Comparison of ENCODE assay signal across 9 mouse cellular contexts in genomic region chr11:59811211-59811610, GRCm38 (mm10). TPM values are rescaled to one million over a fixed set of nuclear protein-coding genes. Genes with fewer than 3 reads are reported as not detected.
DNase-seq lines count a peak whose midpoint lies in the region; ATAC-seq and TF ChIP-seq lines count a peak whose summit lies in the region.
"Had no signal": no experiment of that assay in that cellular context is flagged by ENCODE, and none has a peak within 500 bp of the region (broad histone marks: within the 10 kb centered on the region; RNA-seq: fewer than 3 reads in every experiment).

No protein-coding gene starts in this region.

- WGBS in heart, embryonic 13.5 days, result 54% methylated on average over 4 of the region's 4 CpGs
- WGBS in heart, embryonic 11.5 days (ENCODE audit: insufficient replicate concordance), result 60% methylated on average over 4 of the region's 4 CpGs
- WGBS in liver, embryonic 12.5 days (ENCODE audit: insufficient replicate concordance), result 61% methylated on average over 4 of the region's 4 CpGs

- peak overlapping the region; percentile 48 for H3ac ChIP-seq in C2C12 (ENCODE audit: control insufficient read depth, insufficient read length, low read depth)

- H3K79me2 ChIP-seq in C2C12 (ENCODE audit: control insufficient read depth, insufficient read depth), result peaks cover 26% of the 10 kb centered on the region

- peak overlapping the region; percentile 21 for H3K9ac ChIP-seq in heart, embryonic 13.5 days
- no peak overlapping the region for H3K9ac ChIP-seq in heart, embryonic 11.5 days (ENCODE audit: low read depth, low read length)
- peak overlapping the region; percentile 86; the same call in 1 of the 2 replicates for H3K9ac ChIP-seq in liver, embryonic 12.5 days

- peak; percentile 10 for DNase-seq in c-Kit-positive CD71-positive TER-119-positive erythroid progenitor cells, embryonic 14.5 days (ENCODE audit: low spot score)
- no peak for DNase-seq in thymus, postnatal 0 days (ENCODE audit: low spot score)
- no peak for DNase-seq in cerebellum, adult 8-10 months

- H3K4me1 ChIP-seq in heart, embryonic 13.5 days, result peaks cover 28% of the 10 kb centered on the region
- peaks cover 14% of the 10 kb centered on the region for H3K4me1 ChIP-seq in heart, embryonic 11.5 days (ENCODE audit: control insufficient read depth, insufficient read depth, low read length)
- H3K4me1 ChIP-seq in liver, embryonic 12.5 days, result peaks cover 35% of the 10 kb centered on the region

- H3K9me3 ChIP-seq in heart, embryonic 13.5 days, result no peaks in the 10 kb centered on the region
- no peaks in the 10 kb centered on the region for H3K9me3 ChIP-seq in heart, embryonic 11.5 days (replicated peaks; ENCODE audit: control insufficient read depth, low read length)
- H3K9me3 ChIP-seq in liver, embryonic 12.5 days (replicated peaks), result no peaks in the 10 kb centered on the region

- peak overlapping the region; percentile 61; the same call in 1 of the 2 replicates for H3K4me3 ChIP-seq in heart, embryonic 13.5 days
- H3K4me3 ChIP-seq in heart, embryonic 11.5 days (ENCODE audit: low read depth, low read length), result no peak overlapping the region
- H3K4me3 ChIP-seq in C2C12 (ENCODE audit: insufficient read depth, poor library complexity, severe bottlenecking), result no peak overlapping the region
- peak overlapping the region; percentile 87 for H3K4me3 ChIP-seq in liver, embryonic 12.5 days

- H3K27ac ChIP-seq in heart, embryonic 13.5 days (replicated peaks), result 0 out of 2 replicates have a peak overlapping the region, but pooled peaks have one; percentile 96
- no peak overlapping the region for H3K27ac ChIP-seq in heart, embryonic 11.5 days (ENCODE audit: low read depth, low read length)
- peak overlapping the region; percentile 94 for H3K27ac ChIP-seq in liver, embryonic 12.5 days

- peaks cover 27% of the 10 kb centered on the region for H3K36me3 ChIP-seq in heart, embryonic 13.5 days
- H3K36me3 ChIP-seq in heart, embryonic 11.5 days (ENCODE audit: control insufficient read depth, insufficient read depth, low read length), result peaks cover 9% of the 10 kb centered on the region; the same call in 1 of the 2 replicates
- H3K36me3 ChIP-seq in C2C12 (ENCODE audit: control insufficient read depth, insufficient read depth), result peaks cover 11% of the 10 kb centered on the region
- H3K36me3 ChIP-seq in liver, embryonic 12.5 days, result peaks cover 26% of the 10 kb centered on the region

- peak overlapping the region; percentile 79 for H3K4me2 ChIP-seq in heart, embryonic 13.5 days
- no peak overlapping the region; the same call in 1 of the 2 replicates for H3K4me2 ChIP-seq in heart, embryonic 11.5 days
- peak overlapping the region; percentile 95 for H3K4me2 ChIP-seq in liver, embryonic 12.5 days

- H3K27me3 ChIP-seq in heart, embryonic 13.5 days (replicated peaks), result no peaks in the 10 kb centered on the region
- H3K27me3 ChIP-seq in heart, embryonic 11.5 days (ENCODE audit: control insufficient read depth, insufficient read depth, low read length), result no peaks in the 10 kb centered on the region
- H3K27me3 ChIP-seq in C2C12 (ENCODE audit: control insufficient read depth, insufficient read depth, insufficient read length), result no peaks in the 10 kb centered on the region
- no peaks in the 10 kb centered on the region for H3K27me3 ChIP-seq in liver, embryonic 12.5 days (replicated peaks)

- ATAC-seq in heart, embryonic 13.5 days (ENCODE audit: extremely low read depth, insufficient number of reproducible peaks, low FRiP score, low TSS enrichment), result no peak
- no peak for ATAC-seq in heart, embryonic 11.5 days (replicated peaks; ENCODE audit: insufficient number of reproducible peaks, low FRiP score, low TSS enrichment)
- no peak for ATAC-seq in liver, embryonic 12.5 days
- no peak for ATAC-seq in erythroid progenitor cell, adult 5-6 weeks (replicated peaks; ENCODE audit: low FRiP score, poor library complexity, severe bottlenecking)
- ATAC-seq: forebrain, embryonic 16.5 days had no signal

- H3K79me3 ChIP-seq in C2C12 (ENCODE audit: low read depth), result peaks cover 2% of the 10 kb centered on the region

- no peak for TF ChIP-seq CTCF in C2C12 (IDR thresholded peaks at IDR 0.05; ENCODE audit: control insufficient read depth, insufficient read depth, insufficient read length)

TF ChIP-seq in C2C12, 6 proteins besides CTCF, POLR2A, EP300 and RAD21:
- TF ChIP-seq FOSL1 (IDR thresholded peaks at IDR 0.05; ENCODE audit: insufficient read depth, low read length, poor library complexity, severe bottlenecking) (no peak), MYOG (IDR thresholded peaks at IDR 0.05; ENCODE audit: control insufficient read depth, extremely low read depth, insufficient read length) (no peak), CEBPB (IDR thresholded peaks at IDR 0.05; ENCODE audit: low read depth) (no peak), USF1 (IDR thresholded peaks at IDR 0.05; ENCODE audit: low read depth) (no peak), MYOD1 (IDR thresholded peaks at IDR 0.05; ENCODE audit: control insufficient read depth, insufficient read length, low read depth) (no peak), MAX (IDR thresholded peaks at IDR 0.05) (no peak)

RNA-seq across cellular contexts. Expression of gene Flcn, which starts 1.4 kb away (rescaled TPM):
- polyA plus RNA-seq in heart, embryonic 13.5 days (2015; fragmentation: Nextera tagmentation; extraction: Ambion mirVana), result 26.9 and 28.6 TPM in 2 replicates
- polyA plus RNA-seq in heart, embryonic 11.5 days (2014; fragmentation: Nextera tagmentation; extraction: Ambion mirVana), result 21.4 and 22.6 TPM in 2 replicates
- 20.7 TPM for polyA plus RNA-seq in C2C12 (2012; fragmentation: generic; extraction: Trizol)
- 15.9 and 19.8 TPM in 2 replicates for polyA plus RNA-seq in liver, embryonic 12.5 days (2016; fragmentation: Nextera tagmentation; extraction: Ambion mirVana)
- total RNA-seq in erythroid progenitor cell, adult 5-6 weeks (2015; ENCODE audit: low replicate concordance), result 2.1 and 5.0 TPM in 2 replicates
- total RNA-seq in erythroid progenitor cell, adult 5-6 weeks (2017; ENCODE audit: low replicate concordance), result 2.3 and 5.4 TPM in 2 replicates
- 31.4 and 32.2 TPM in 2 replicates for polyA plus RNA-seq in thymus, postnatal 0 days (2015; fragmentation: Nextera tagmentation; extraction: Ambion mirVana)

RNA-seq across cellular contexts. Expression of gene Pld6, which starts 23.8 kb away (rescaled TPM):
- polyA plus RNA-seq in heart, embryonic 13.5 days (2015; fragmentation: Nextera tagmentation; extraction: Ambion mirVana), result 4.5 and 5.6 TPM in 2 replicates
- 1.2 and 1.7 TPM in 2 replicates for polyA plus RNA-seq in heart, embryonic 11.5 days (2014; fragmentation: Nextera tagmentation; extraction: Ambion mirVana)
- 0.02 TPM for polyA plus RNA-seq in C2C12 (2012; fragmentation: generic; extraction: Trizol)
- polyA plus RNA-seq in liver, embryonic 12.5 days (2016; fragmentation: Nextera tagmentation; extraction: Ambion mirVana), result 2.4 and 3.1 TPM in 2 replicates
- not detected in 2 replicates for total RNA-seq in erythroid progenitor cell, adult 5-6 weeks (2015; ENCODE audit: low replicate concordance)
- total RNA-seq in erythroid progenitor cell, adult 5-6 weeks (2017; ENCODE audit: low replicate concordance), result not detected in 2 replicates
- 1.4 and 1.6 TPM in 2 replicates for polyA plus RNA-seq in thymus, postnatal 0 days (2015; fragmentation: Nextera tagmentation; extraction: Ambion mirVana)

RNA-seq across cellular contexts. Expression of gene Nt5m, which starts 28.0 kb away (rescaled TPM):
- polyA plus RNA-seq in heart, embryonic 13.5 days (2015; fragmentation: Nextera tagmentation; extraction: Ambion mirVana), result 36.3 and 36.5 TPM in 2 replicates
- polyA plus RNA-seq in heart, embryonic 11.5 days (2014; fragmentation: Nextera tagmentation; extraction: Ambion mirVana), result 31.7 and 36.5 TPM in 2 replicates
- polyA plus RNA-seq in C2C12 (2012; fragmentation: generic; extraction: Trizol), result 19.4 TPM
- polyA plus RNA-seq in liver, embryonic 12.5 days (2016; fragmentation: Nextera tagmentation; extraction: Ambion mirVana), result 16.4 and 18.6 TPM in 2 replicates
- 2.9 and 7.9 TPM in 2 replicates for total RNA-seq in erythroid progenitor cell, adult 5-6 weeks (2015; ENCODE audit: low replicate concordance)
- total RNA-seq in erythroid progenitor cell, adult 5-6 weeks (2017; ENCODE audit: low replicate concordance), result 2.1 and 2.5 TPM in 2 replicates
- polyA plus RNA-seq in thymus, postnatal 0 days (2015; fragmentation: Nextera tagmentation; extraction: Ambion mirVana), result 31.2 and 33.2 TPM in 2 replicates

RNA-seq across cellular contexts. Expression of gene Cops3, which starts 28.4 kb away (rescaled TPM):
- polyA plus RNA-seq in heart, embryonic 13.5 days (2015; fragmentation: Nextera tagmentation; extraction: Ambion mirVana), result 152 and 169 TPM in 2 replicates
- 168 and 181 TPM in 2 replicates for polyA plus RNA-seq in heart, embryonic 11.5 days (2014; fragmentation: Nextera tagmentation; extraction: Ambion mirVana)
- 69.0 TPM for polyA plus RNA-seq in C2C12 (2012; fragmentation: generic; extraction: Trizol)
- polyA plus RNA-seq in liver, embryonic 12.5 days (2016; fragmentation: Nextera tagmentation; extraction: Ambion mirVana), result 141 and 149 TPM in 2 replicates
- 57.4 and 74.6 TPM in 2 replicates for total RNA-seq in erythroid progenitor cell, adult 5-6 weeks (2015; ENCODE audit: low replicate concordance)
- total RNA-seq in erythroid progenitor cell, adult 5-6 weeks (2017; ENCODE audit: low replicate concordance), result 40.9 and 42.7 TPM in 2 replicates
- 195 and 198 TPM in 2 replicates for polyA plus RNA-seq in thymus, postnatal 0 days (2015; fragmentation: Nextera tagmentation; extraction: Ambion mirVana)

Comparison
In these comparisons a context has a peak if more than half of its experiments do, and no peak if none do; other contexts are left out.
1. H3K4me3 ChIP-seq: peak in heart, embryonic 13.5 days (single experiment) and liver, embryonic 12.5 days (single experiment); none in heart, embryonic 11.5 days (single experiment) and C2C12 (single experiment).